Mouse (Mus musculus) adrenal gland, postnatal 25 days (tissue): ENCODE data around the gene Gng12. TPM values are rescaled to one million over a fixed set of nuclear protein-coding genes. Genes with fewer than 3 reads are reported as not detected.
"Not testable (repeated sequence)": the region's sequence is repeated elsewhere in the genome, so short reads cannot be mapped to it uniquely, and the experiment has no call there.

ENCODE experiments used
- DNase-seq: peaks from one replicate; pipeline ENCODE4 v3.0.0; 2021; ENCODE audit warnings: mixed read lengths
- total RNA-seq: library from RNA; stranded (reverse); gene quantifications from 2 replicates; pipeline ENCODE4 v1.2.3, GENCODE M21; 2021

Gng12 gene
- total RNA-seq, 1 experiment from 2014 or later = 91.5 TPM

DNA sequence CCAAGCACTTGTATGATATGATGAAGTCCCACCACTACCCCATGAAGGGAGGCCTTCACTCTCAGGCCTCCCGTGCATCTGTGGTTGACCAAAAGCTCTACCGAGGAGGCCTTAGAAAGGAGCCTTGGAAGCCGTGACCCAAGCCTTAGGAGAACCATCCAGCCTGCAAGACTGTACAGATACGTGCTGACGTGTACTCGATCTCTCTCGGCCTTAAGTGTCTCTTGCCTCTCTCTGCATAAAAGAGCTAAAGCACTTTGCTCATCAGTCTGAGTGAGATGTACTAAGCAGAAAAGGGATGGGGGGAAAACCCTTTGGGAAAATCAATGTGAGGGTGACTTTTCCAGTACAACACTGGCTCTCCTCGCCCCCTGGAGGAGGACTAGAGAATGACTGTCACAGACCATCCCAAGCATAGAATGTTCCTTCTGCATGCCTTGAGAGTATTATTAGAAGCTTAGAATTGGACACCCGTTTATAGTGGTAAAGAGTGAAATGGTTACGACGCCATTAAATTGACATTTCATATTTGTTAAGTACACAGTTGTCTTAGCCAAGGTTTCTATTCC lies 59.0 kb downstream of the Gng12 start:
- DNase-seq = peak; percentile 34

DNA sequence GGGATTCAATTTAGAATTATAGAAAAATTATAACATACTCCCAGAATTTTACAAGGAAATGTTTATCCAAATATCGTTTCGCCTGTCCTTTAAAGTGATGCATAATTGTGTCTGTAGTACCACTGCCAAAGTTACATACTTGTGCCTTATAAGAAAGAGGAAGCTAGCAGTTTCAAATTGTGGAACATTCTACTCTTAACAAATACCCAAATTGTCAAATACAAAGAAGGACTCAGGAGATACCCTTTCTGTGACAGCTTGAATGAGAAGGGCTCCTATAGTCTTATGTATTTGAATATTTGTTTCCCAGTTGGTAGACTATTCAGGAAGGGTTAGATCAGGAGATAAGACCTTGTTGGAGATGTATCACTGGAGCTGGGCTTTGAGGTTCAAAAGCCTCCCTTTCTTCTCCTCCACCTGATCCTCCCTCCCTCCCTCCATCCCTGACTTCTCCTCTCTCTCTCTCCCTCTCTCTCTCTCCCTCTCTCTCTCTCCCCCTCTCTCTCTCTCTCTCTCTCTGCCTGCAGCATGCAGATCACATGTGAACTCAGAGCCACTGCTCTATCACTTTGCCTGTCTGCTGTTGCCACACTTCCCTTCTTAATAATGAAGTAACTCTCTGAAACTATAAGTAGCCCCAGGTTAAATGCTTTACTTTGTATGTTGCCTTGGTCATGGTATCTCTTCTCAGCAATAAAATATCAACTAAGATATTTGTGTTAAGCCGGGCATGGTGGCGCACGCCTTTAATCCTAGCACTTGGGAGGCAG lies 62.5 kb downstream of the Gng12 start:
- no peak for DNase-seq

DNA sequence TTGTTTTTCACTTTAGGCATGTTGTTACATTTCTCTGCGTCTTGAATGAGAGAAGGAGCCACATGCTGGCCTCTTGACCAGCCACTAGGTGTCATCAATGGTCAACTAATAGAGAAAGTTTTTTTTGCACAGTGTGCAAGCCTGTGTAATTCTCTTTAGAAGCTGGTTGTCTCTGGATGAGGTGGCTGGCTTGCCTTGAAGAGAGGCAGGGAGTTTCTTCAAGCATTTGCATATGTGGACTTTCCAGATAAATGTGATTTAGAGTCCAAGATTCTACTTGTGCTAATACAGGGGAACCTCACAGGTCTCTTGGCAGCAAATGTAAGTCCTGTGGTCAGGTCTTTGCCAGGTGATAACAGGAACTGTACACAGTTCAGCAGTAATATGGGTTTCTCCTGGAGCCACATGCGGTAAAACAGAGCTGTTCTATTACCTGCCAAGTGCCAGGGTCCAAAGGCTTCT lies 66.4 kb downstream of the Gng12 start:
- DNase-seq = no peak

DNA sequence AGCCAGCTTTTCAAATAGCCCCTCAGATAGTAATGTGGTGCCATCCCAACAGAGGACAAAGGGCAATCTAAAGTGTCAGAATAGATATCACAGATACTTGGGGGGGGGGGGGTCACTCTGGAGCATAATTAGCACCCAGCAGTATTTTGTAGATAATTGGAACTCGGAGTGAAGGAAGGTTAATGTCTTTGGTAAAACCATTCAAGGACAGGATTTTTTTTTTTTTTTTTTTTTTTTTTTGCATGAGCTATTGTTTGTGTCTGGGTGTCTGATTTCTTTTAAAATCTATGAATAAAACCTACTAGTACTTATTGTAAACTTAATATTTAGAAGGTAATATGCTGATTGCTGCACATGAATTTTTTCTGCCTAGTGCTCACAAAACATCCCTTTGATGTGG lies 66.9 kb downstream of the Gng12 start:
- no peak for DNase-seq

DNA sequence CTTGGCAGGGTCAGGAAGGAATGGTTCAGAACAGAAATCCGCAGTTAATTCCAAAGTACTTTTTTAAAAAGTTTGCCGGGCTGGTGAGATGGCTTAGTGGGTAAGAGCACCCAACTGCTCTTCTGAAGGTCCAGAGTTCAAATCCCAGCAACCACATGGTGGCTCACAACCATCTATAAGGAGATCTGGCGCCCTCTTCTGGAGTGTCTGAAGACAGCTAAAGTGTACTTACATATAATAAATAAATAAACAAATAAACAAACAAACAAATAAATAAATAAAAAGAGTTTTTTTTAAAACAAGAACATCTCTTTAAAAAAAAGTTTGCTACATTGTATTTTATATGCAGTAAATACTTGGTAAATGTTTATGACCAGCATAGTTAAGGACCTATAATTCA lies 67.5 kb downstream of the Gng12 start:
- not testable (repeated sequence) for DNase-seq

DNA sequence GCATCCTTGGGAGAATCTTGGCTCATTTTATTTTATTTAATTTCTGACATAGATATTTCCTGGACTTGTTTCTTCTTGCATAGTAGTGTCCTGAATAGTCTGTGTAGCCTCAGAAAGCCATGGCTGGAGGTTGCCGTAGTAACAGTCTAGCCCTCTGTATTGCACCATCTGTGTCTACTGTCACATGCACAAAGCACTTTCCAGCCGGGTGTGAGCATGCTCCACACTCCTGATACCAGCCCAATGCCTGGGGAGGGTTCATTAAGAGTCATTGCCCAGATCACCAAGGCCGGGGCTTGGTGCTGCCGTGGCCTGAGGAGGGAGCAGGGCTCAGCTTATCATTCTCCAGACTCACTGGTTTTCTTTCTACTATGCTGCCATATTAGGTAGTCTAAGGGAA lies 68.0 kb downstream of the Gng12 start:
- peak; percentile 15 for DNase-seq

DNA sequence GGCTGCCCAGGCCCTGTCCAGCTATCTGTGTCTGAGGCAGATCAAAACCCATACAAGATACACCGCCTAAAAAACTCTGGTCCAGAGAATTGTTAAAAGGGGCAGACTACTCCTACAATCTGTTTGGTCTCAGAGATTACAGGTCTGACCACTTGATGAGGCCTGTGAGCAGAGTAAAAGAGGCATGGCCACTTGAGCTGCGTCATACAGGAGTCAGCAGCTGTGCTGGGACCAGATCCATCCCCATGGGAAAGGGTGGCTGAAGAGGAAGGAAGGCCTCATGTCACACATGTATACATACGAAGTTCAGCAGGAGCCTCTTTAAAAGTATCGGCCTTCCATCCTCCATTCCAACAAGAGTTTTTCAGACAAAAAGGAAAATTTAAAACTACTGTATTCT lies 69.0 kb downstream of the Gng12 start:
- no peak for DNase-seq

DNA sequence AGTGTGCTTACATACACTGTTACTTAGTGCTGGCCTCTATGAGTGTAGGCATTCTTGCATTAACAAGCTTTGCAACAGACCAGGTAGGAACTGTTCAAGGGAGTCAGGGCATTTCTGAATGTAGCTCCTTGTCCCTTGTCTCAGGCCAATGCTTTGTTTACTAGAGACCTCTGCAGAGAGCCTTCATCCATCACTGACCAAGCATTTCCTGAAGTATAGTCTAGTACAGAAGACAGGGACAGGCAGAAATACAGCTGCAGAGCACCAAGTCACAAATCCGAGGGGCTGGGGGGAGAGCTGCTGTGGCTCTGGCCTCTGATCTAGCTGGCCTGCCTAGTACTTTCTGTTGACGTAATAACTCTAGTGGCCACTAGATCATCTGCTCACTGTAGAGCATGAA lies 71.6 kb downstream of the Gng12 start:
- DNase-seq = no peak

DNA sequence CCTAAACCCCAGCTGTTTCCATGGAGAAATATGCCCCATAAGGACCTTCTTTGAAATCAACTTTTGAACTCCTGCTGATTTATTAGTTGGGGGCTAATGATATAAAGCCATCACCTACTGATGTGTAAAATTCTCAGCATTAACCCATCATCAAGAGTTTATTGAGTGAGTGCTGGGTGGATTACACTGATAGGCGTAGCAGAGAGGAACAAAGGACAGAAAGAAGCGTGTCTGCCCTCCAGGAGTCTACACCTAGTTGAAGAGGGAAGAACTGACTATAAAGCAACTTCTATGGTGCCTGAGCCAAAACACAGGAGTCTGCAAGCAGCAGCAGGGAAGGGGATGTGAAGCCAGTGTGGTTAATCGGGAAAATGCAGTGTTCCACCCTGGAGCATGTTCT lies 73.2 kb downstream of the Gng12 start:
- DNase-seq = no peak

DNA sequence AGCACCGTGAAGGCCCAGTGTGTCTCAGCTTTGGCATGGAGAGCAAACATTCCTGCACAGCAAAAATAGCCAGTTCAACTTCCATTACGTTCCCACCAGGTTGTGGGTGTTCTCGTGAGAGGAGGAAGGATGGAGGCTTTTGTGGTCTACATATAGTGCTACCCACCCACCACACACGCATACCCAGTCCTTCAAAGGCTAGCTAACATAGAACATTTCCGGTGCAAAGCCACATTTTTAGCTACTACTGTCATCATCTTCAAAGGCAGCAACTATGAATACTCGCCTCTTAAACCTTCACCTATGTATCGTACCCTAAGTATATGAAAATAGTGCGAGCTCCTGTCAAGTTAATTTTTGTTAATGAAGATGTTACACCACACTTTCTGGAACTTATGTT lies 76.1 kb downstream of the Gng12 start:
- DNase-seq = no peak

DNA sequence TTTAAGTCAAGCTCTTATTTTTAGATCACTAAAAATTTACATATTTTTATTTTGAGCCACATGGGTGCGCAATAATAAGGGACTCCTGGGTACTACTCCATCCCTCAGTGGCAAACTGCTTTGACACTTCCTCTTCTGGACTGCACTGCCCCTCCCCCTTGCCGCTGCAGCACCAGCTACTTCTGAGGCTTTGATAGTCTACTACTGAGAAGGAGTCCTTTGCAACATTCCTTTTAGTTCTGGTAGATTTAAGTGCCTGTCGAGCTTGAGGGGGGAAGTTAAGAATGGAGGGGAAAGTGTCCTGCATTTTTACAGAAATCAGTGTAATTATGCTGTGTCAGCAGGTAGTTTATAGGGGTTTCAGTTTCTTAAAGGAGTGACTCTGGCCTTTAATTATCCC lies 77.0 kb downstream of the Gng12 start:
- DNase-seq = no peak

DNA sequence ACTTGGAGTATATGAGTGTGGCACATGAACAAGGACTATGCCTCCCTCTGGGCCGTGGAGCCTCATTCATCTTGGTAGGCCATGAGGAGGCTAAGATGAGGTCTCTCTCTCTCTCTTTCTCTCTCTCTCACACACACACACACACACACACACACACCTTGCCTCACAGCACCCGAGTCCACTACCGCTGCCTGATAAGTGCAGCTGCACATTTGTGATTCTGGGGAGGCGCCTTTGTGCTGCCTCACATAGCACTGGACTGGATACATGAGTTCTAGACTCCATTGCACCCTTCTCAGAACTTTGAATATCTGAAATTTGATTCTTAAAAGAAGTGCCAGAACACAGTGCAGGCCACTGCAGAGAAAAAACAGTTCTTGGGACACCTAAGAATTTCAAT lies 79.3 kb downstream of the Gng12 start:
- DNase-seq = no peak

DNA sequence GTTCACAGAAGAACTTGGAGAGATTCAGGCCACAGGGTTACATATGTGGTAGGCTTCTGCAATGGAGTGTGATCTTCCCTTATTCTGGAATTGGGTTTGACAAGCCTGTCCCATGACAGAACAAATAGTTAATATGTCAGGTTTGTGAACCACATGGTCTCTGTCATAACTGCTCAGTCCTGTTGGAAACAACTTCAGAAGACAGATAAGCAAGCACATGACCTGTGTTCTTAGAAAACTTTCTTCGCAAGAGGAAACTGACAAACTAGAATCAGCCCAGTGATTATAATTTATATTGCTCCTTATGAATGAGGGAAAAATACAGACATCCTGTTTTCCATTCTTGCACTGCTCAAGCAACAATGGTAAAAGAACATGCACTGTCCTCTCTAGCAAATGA lies 83.0 kb downstream of the Gng12 start:
- no peak for DNase-seq

DNA sequence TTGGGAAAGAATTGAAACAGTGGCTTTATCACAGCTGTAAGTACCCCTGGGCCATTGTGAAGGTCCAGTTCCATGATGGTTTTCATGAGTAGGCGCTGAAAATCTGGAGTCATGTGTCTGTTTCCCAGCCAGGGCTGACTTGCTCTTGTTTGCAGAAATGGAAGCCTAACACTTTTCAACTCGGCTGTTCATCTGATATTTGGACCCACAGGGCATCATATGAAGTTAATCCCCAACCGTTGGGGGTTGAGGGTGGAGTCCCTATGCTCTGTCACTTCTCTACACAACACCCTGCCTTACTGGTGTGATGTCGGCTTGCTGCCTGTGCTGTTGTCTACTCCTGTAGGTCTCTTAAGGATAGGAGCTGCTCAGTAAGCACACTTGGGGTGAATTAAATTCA lies 83.8 kb downstream of the Gng12 start:
- DNase-seq = no peak

DNA sequence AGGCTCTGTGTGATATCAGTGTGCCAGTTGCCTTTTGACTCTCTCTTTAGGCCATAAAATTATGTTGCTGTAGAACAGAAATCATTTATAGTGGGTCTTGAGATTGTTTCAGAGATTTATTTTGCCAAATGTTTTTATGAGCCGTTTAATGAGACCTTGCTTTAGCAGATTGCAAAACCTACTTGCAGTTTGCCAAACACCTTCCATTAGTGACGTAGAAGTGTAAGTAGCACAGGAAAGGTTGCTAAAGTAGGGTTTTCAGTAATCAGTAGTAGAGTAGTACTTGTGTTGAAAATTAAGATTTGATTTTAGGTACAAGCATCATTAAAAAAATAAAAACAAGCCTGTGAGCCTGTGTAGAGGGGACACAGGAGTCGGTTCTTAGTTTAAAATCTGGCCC lies 85.2 kb downstream of the Gng12 start:
- DNase-seq = no peak

DNA sequence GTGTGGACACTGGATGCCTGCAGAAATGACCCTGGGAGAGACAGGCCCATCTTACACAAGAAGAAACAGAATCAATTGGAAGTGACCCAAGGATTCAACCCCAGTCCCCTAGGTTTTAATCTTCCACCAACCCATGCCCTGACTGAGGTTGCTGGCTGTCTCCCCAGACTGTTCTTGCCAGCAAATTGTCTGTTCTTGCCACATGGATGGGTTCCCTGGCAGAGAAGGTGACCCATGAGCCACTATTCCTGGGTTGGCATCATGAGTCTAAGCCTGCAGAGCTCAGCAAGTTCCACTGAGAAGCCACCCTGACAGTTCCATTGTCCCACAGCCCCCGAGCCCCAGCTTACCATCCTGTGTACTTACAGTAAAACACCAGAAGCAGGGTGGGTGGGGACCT lies 85.7 kb downstream of the Gng12 start:
- peak; percentile 35 for DNase-seq

DNA sequence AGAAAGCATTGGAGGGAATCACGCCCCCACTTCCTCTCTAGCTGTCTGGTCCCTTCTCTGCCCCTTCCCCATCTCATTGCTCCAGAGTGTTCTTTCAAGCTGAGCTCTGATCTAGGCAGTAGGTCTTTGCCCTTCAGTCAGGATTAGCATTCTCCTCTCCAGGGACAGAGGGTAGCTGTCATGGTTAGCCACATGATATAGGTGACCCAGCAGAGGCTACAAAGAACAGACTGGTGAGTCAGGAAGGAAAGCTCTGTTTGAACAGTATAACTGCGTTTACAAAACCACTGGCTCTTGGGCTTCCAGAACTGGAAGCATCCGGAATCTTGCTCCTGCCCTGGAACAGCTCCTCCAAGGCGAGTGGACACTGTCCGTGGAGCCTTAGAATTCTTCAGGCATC lies 87.9 kb downstream of the Gng12 start:
- no peak for DNase-seq

DNA sequence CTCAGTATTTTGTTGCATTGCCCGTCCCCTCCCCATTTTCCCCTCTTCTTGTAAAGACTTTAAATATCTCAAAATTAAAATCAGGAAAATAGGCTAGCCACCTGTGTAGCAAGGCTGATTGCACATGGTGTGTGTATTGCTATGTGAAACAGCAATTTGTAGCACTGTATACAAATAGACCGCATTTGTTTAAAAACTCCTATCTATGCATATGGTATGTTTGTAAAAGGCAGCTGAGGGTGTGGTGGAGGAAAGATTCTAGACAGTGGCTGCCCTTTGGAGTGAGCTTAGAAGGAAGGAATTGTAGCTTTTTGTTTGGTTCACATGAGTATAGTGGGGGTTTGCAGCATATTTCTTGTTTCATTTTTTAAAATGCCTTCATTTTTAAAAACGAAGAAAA lies 88.5 kb downstream of the Gng12 start:
- DNase-seq = no peak

DNA sequence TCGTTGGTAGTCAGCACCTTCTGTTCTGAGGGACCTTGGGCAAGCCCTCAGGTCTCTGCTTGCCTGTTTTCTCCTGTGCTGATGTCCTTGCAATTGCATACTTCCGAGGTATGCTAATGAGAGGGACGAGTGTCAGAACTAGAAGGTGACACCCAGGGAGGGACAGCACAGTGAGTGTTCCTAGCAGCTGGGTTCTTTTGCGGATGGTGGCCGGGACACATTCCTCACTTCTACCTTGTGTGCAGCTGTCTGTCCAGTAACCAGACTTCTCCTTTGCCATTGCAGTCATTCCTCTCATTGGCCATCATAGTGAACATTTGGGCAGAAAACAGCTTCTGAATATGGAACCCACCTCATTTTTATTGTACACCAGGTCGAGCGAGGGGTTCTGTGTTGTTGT lies 89.3 kb downstream of the Gng12 start:
- DNase-seq = no peak

DNA sequence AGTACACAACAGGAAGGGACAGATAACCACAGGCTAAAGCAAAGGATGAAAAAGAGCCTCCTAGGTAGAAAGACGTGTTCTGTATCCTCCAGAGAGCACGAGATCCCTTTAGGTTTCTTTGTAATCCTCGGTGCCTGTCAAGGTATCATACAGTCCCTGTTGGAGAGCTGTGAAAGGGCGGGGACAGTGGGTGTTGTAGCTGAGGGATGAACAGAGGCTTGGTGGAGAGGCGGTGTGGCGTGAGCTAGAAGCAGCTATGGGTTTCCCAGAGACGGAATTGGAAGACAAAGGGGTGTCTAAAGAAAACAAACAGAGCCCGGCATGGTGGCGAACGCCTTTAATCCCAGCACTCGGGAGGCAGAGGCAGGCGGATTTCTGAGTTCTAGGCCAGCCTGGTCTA lies 89.9 kb downstream of the Gng12 start:
- no peak for DNase-seq

DNA sequence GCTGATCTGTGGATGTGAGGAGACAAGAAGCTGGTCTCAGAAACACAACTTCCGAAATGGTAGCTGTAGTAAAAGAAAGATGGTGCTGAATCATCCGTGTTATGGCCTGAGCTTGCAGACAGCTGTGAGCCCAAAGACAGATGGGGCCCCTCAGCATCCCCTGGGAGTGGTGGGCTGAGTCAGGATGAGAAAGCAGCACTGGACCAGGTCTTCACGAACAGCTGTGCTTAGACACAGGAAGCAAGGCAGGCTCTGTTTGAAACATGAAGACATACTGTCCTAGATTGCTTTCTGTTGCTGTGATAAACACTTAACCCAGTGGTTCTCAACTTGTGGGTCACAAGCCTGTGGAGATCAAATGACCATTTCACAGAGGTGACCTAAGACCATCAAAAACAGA lies 91.4 kb downstream of the Gng12 start:
- DNase-seq = no peak

DNA sequence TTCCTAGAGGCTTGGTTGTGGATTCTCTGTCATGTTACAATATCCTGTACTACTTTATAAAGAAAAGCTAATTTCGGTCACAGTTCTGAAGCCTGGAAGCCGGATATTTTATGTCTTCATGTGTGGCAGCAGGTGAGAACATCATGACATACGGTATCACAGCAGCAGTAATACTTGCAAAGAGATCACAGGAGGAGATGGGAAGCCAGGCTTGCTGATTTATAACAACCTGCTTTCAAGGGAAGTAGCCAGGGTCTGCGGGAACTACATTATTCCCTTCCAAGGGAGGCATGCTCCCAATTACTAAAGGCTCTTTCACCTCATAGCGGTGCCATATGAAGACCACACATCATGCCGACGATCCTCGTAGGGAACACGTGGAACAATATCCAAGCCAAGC lies 92.2 kb downstream of the Gng12 start:
- DNase-seq = no peak

DNA sequence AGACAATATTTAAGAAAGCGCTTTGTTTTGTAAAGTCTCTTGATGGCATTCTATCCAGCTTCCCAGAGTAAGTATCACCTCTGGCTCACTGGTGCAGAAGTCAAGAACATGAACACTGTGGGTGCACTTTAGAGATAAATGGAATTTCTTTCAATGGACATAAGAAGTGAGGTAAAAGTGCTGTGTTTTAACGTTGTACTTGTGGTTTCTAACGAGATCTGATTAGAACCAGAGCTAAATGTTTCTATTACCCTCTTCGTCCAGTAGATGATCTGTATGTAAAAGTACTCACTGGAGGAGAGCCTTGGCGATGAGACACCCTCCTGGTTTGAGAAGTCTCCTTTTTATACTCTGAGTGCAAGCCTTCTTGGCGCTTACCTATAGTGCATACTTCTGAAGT lies 92.8 kb downstream of the Gng12 start:
- DNase-seq = no peak

DNA sequence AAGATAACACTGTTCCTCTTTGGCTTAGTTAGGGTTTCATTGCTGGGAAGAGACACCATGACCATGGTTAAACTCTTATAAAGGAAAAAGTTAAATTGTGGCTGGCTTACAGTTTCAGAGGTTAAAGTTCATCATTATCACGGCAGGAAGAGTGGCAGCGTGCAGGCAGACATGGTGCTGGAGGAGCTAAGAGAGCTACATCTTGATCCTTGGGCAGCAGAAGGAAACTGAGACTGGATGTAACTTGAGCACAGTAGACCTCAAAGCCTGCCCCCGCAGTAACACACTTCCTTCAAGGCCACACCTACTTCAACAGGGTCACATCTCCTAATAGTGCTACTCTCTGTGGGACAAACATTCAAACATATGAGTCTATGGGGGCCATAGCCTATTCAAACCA lies 93.3 kb downstream of the Gng12 start:
- no peak for DNase-seq

DNA sequence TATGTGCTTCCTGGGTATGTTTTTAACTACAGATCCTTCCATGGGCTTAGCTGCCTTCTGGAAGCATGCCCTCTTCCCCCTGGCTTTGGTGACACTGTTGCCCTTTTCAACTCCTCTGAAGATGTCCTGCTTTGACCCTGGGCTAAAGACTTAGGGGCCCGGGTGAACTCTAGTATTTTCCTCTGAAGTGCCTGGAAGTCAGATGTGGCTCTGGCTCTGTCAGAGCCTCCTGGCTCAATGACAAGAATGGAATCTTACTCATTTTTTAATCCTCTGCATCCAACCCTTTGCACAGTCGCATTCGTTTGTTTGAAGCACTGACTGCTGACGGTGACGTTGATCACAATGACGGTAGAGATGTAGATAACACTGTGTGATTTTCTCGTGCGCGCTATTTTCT lies 96.0 kb downstream of the Gng12 start:
- no peak for DNase-seq
